Mouse (Mus musculus) heart, postnatal 14 days (tissue): Measurements from ENCODE around the gene Atmin. TPM values are rescaled to one million over a fixed set of nuclear protein-coding genes. Genes with fewer than 3 reads are reported as not detected.

Source experiments
- DNase-seq, 2 experiments: peaks; one replicate each; pipeline ENCODE4 v3.0.0; 2021 to 2022
- intact Hi-C: fragments of 180-260 bp; cut with DNase I; formaldehyde crosslinking; loops from one replicate; pipeline ENCODE4 v1.15.1; 2025
- long read RNA-seq, 2 experiments: library from polyadenylated mRNA; stranded (forward); transcript quantifications; one replicate each; pipeline ENCODE4 v2.0.0; 2021
- total RNA-seq, 2 experiments: library from RNA; stranded (reverse); gene quantifications; 2 replicates each; pipeline ENCODE4 v1.2.3; 2021

The Atmin gene
- 10 to 100 TPM; 12.0 to 15.0 TPM for total RNA-seq
- long read RNA-seq, experiment 1, full-length matches to known transcripts = 15 of 19 reads
- long read RNA-seq, experiment 1, partial matches to known transcripts = 4 of 19 reads
- long read RNA-seq, experiment 1, other reads (novel, unspliced or antisense) = 0 of 19 reads
- long read RNA-seq, experiment 2, full-length matches to known transcripts = 7 of 14 reads
- long read RNA-seq, experiment 2, partial matches to known transcripts = 0 of 14 reads
- long read RNA-seq, experiment 2, other reads (novel, unspliced or antisense) = 7 of 14 reads

DNA sequence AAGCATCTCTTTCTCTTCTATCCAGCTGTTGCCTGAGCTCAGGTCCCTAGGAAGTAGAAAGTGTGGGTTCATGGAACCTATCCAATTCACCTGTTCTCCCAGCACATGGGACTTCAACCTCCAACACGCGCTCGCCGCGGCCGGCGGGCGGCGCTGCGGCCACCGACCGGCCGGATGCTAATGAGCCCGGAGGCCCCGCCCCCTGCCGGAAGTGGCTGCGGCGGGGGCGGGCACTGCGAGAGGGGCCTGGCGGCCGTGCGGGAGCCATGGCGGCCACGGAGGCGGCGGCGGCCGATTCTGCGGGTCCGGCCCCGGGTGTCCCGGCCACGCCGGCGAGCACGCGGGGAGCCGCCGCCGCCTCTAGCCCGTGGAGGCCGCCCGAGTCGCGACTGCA is at the start of gene Atmin:
TSS of gene Atmin (plus strand) at position 233 of the 394 bp plus-strand sequence.
- intact Hi-C loops = loop anchor here (1.0 to 10.0 kb wide), 2 partner anchors 37 to 532 kb away; no protein-coding TSS in a partner anchor
- peak; percentile 92 to 94 for DNase-seq

GRCm38 (mm10) chr8:116893938-116894337 is 49.3 kb upstream of the Atmin start:
- intact Hi-C loops = no loop called here
- DNase-seq = no peak

GRCm38 (mm10) chr8:116895521-116895920 is 47.7 kb upstream of the Atmin start:
- intact Hi-C loops = no loop called here
- DNase-seq = no peak

DNA sequence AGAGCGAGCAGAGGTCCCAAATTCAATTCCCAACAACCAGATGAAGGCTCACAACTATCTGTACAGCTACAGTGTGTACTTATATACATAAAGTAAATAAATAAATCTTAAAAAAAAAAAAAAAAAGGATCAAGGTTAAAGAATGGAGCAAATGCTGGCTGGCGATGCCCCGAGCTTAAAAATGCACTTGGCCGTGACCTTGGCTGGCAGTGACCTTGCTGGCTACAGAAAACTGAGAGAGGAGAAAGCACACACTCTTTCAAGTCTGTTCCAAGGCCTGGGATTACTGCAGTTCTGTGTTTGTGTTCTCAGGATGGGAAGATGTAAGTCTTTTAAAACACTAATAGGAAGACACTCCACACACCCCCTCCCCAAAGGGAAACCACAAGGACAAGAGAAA is 38.5 kb upstream of the Atmin start:
- no peak for DNase-seq
- intact Hi-C loops = no loop called here

GRCm38 (mm10) chr8:116905252-116905651 is 37.9 kb upstream of the Atmin start:
- intact Hi-C loops = no loop called here
- DNase-seq = no peak

DNA sequence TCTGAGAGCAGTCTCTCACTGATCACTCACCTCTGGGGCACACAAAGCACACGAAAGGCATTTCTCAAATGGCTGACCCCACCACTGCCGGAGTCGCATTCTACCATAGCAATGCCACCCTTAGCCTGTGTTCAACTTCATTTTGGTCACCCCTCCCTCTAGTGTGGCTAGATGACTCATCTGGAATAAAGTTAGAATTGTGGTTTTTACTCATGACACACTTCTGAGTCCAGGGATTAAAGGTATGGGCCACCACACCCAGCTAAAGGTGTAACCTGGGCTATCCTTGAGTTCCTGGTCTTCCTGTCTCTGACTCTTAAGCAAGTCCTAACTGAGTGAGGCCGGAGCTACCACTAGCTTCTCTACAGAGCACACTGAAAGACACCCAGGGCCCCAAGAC is 37.4 kb upstream of the Atmin start:
- no peak for DNase-seq
- intact Hi-C loops = no loop called here

- no peak for DNase-seq
- intact Hi-C loops = no loop called here
These were observed 22.2 kb upstream of the Atmin start for GRCm38 (mm10) chr8:116921005-116921336.

- intact Hi-C loops = no loop called here
These were observed 21.7 kb upstream of the Atmin start, which contains the start of the genes Cmc2 and Cenpn for GRCm38 (mm10) chr8:116921337-116922059. TSS of gene Cmc2 (minus strand) at chr8:116921455. TSS of gene Cenpn (plus strand) at chr8:116921730.

GRCm38 (mm10) chr8:116922060-116922757 is 21.0 kb upstream of the Atmin start:
- no peak for DNase-seq
- intact Hi-C loops = no loop called here

More at GRCm38 (mm10) chr8:116921337-116922059, 21.7 kb upstream of the Atmin start, which contains the start of the genes Cmc2 and Cenpn:
- DNase-seq = peak; percentile 93 to 95

- no peak for DNase-seq
- intact Hi-C loops = no loop called here
These were observed 19.7 kb upstream of the Atmin start for GRCm38 (mm10) chr8:116923526-116923925.

- intact Hi-C loops = no loop called here
- peak; percentile 30 to 46 for DNase-seq
These were observed 15.3 kb upstream of the Atmin start for GRCm38 (mm10) chr8:116927880-116928279.

DNA sequence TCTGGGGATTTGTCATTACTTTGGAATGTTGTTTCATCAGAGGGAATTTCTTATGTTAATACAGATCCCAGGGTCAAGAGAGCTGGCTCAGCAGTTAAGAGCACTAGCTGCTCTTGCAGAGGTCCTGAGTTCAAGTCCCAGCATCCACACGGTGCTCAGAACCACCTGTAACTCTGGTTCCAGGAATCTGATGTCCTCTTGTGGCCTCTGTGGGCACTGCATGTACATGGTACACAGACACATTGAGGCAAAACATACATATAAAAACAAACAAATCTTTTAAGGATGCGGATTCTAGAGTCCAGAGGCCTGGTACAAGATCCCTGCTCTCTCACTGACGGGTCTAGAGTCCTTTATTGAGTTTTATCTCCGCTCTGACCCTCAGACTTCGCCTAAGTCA is 14.6 kb upstream of the Atmin start:
- no peak for DNase-seq

GRCm38 (mm10) chr8:116934976-116935375 is 8.2 kb upstream of the Atmin start:
- intact Hi-C loops = no loop called here
- DNase-seq = no peak

More for the DNA sequence above, 14.6 kb upstream of the Atmin start:
- intact Hi-C loops = no loop called here

DNA sequence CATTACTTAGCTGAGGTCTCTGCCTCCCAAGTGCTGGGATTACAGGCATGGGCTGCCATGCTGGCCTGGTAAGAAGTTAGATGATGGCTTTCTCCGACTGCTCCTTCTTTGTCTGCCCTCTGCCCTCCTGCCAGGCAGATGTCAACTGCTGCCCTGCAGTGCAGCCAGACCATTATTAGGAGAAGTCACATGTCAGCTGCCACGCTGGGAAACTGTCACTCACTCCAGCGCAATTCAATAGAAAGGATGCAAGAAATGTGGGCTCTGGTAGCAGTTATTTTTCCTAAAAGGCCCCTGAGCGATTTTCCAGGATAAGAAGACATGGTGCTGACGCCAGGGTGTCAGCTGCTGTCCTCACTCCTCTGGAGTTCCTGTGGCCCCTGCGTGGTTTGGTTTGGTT is 7.7 kb upstream of the Atmin start:
- no peak for DNase-seq
- intact Hi-C loops = no loop called here

DNA sequence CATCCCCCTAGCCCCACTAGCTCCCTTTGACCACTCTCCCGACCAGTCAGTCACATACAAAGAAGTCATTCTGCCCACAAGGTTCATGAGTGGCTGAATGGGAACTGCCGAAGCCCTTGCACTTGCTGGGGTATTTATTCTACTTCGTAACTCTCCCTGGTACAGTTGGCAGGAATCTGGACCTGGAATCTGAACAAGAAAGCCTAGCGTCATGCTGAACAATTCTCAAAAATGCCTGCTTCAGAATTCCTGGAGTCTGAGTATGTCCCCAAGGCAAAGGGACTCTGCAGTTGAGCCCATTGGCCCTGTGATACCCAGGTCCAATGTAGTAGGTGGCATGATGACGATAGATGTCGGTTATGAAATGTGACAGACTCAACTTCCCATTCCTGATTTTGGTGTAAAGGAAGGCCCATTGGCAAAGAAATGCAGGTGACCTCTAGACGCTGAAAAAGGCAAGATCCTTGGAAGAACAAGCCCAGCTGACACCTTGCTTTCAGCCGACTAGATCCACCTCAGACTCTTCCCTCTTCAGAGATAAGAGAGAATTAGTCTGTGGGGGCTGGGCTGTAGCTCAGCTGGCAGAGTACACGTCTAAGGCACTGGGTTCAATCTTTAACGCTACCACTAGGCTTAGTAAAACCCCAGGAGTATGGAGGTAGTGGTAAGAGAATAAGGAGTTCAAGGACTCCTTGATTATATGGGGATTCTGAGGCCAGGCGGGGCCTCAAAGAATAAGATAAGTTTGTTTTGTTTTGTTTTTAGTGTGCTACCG is 722 bp upstream of the Atmin start:
- no peak for DNase-seq
- intact Hi-C loops = loop anchor here (1.0 to 10.0 kb wide), 2 partner anchors 38 to 532 kb away; no protein-coding TSS in a partner anchor

DNA sequence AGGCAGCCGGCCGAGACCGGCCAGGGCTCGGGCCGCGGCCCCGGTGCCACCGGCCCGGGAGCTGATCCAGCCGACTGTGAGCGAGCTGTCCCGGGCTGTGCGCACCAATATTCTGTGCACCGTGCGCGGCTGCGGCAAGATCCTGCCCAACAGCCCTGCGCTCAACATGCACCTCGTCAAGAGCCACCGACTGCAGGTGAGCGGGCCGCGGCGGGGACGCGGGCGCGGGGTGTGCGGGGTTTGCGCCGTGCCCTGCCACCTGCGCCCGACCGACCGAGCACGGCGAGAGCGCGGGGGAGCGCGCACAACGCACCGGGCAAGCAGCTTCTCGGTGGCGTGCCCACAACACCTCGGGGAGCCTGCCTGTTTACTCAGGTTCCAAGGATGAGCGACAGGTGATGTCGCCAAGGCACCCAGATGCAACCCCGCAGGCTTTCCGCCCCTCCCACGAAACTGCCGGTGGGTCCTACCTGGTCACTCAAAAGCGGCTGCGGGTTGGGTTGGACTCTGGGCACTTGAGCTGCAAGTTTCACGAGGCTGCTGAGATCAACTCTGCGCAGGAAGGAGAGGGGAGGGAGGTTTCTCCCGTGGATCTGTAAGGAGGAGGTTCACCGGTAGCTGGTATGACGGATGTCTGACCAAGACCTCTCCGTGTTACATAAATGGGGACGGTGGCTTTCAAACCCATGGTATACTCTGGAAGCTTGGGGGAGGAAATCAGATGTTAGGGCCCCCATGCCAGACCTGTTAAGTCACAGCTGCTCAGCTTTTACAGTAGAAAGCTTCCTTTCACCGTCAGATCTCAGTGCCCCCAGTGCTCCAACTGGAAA is 577 bp downstream of the Atmin start:
- intact Hi-C loops = loop anchor here (1.0 to 10.0 kb wide), 2 partner anchors 37 to 531 kb away; no protein-coding TSS in a partner anchor
- DNase-seq = peak; percentile 21 to 23

DNA sequence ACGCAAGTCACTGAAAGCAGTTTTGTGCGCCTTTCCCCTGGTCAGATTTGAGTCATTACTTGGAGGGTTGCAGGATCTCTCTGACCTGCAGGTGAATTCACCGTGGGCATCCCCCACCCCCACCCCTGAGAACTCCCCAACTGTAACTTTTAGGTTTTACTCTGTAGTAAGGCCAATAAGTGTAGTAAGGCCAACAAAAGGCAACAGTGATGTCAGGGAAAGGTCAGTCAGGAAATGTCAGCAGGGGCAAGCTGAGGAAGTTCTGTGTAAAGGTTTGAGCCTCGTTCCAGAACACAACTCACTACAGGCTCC is 1.1 kb downstream of the Atmin start:
- intact Hi-C loops = loop anchor here (10.0 kb wide), 1 partner anchor 530 kb away; no protein-coding TSS in a partner anchor
- DNase-seq = no peak

- no peak for DNase-seq
- intact Hi-C loops = loop anchor here (10.0 kb wide), 1 partner anchor 529 kb away; no protein-coding TSS in a partner anchor
These were observed 2.1 kb downstream of the Atmin start for GRCm38 (mm10) chr8:116945169-116945910.
